Mouse (Mus musculus) embryonic facial prominence, embryonic 11.5 days (tissue): ENCODE measurements at regions not wholly inside any gene's neighbourhood (a gene's known extent, or its start where the extent isn't known, plus 50 kb on each side); places are given as distances from the start of the nearest gene placed in this dataset.
A peak's percentile ranks its signal among the peaks of the same experiment; 100 is the strongest.

Experiments used
- ATAC-seq: fragments of 200-750 bp; cut with Nextera tagmentation; replicated peaks from 2 replicates; pipeline ENCODE4 v1.8.0; 2017; ENCODE audit warnings: low read depth; ENCODE audit not compliant: insufficient number of reproducible peaks, low FRiP score, low TSS enrichment
- DNase-seq: peaks from one replicate; pipeline ENCODE4 v3.0.0-alpha.2; 2015; ENCODE audit warnings: low spot score
- H3K27ac ChIP-seq: fragments of 300-500 bp; sonication (generic); replicated peaks from 2 replicates; pipeline ENCODE4 v1.5.1; 2014; ENCODE audit warnings: mild to moderate bottlenecking, low read depth, low read length, control low read depth
- H3K27me3 ChIP-seq: fragments of 300-500 bp; sonication (generic); 2 replicates; pipeline ENCODE4 v1.6.1; 2014; ENCODE audit warnings: mild to moderate bottlenecking, low read length, moderate library complexity, mixed read lengths; ENCODE audit not compliant: control insufficient read depth, insufficient read depth
- H3K36me3 ChIP-seq: fragments of 300-500 bp; sonication (generic); replicated peaks from 2 replicates; pipeline ENCODE4 v1.6.1; 2014; ENCODE audit warnings: low read depth, mild to moderate bottlenecking, low read length, moderate library complexity, mixed read lengths; ENCODE audit not compliant: control insufficient read depth, insufficient read depth
- H3K4me1 ChIP-seq: fragments of 300-500 bp; sonication (generic); 2 replicates; pipeline ENCODE4 v1.6.1; 2014; ENCODE audit warnings: low read length, mixed read lengths; ENCODE audit not compliant: control insufficient read depth, insufficient read depth
- H3K4me2 ChIP-seq: fragments of 300-500 bp; sonication (generic); 2 replicates; pipeline ENCODE4 v1.6.1; 2014; ENCODE audit warnings: low read depth, mild to moderate bottlenecking, control low read depth, low read length, moderate library complexity
- H3K4me3 ChIP-seq: fragments of 300-500 bp; sonication (generic); 2 replicates; pipeline ENCODE4 v1.5.1; 2014; ENCODE audit warnings: low read depth, low read length, control low read depth
- H3K9ac ChIP-seq: fragments of 300-500 bp; sonication (generic); replicated peaks from 2 replicates; pipeline ENCODE4 v1.6.1; 2014; ENCODE audit warnings: mild to moderate bottlenecking, control low read depth, low read length
- H3K9me3 ChIP-seq: fragments of 300-500 bp; sonication (generic); replicated peaks from 2 replicates; pipeline ENCODE4 v1.6.1; 2016; ENCODE audit warnings: mild to moderate bottlenecking, low read length, inconsistent platforms, mixed read lengths; ENCODE audit not compliant: control insufficient read depth
- WGBS: fragments of 180-500 bp; shearing (Covaris S2); extraction: QIAGEN DNeasy Blood & Tissue Kit; methylation state at CpG from one replicate; pipeline ENCODE4 v1.1.7; 2014; 5-methylcytosine and 5-hydroxymethylcytosine counted together

DNA sequence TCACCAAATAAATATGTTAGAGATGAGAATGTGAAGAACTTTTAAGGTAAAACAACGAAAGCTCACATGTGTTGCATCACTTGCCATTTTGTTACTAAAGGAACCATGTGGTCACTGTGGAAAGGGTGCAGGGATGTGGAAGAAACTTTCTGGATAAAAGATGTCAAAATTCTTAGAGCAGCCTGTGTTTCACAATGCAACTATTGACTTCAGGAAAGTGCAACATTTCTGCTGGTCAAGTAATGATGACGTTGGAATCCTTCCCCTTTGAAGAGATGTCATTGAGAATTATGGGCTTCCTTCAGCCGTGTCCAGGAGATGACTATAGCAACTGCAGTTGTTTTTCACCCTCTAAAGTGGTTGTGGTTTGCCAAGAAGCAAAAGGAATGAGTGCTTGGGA, 477.7 kb upstream of the Tenm3 start:
- Histone ChIP-seq H3K4me2 (no peak overlapping the region), H3K9me3 (no peaks in the 10 kb centered on the region), H3K36me3 (no peaks in the 10 kb centered on the region), H3K4me1 (no peaks in the 10 kb centered on the region), H3K9ac (no peak overlapping the region), H3K4me3 (no peak overlapping the region), H3K27me3 (no peaks in the 10 kb centered on the region), H3K27ac (no peak overlapping the region)
- no peak for DNase-seq
- 71% methylated on average over 3 of the region's 3 CpGs for WGBS
- ATAC-seq, result no peak

- no peak overlapping the region for H3K4me2 ChIP-seq
- whole genome bisulfite sequencing, result 71% methylated on average over 10 of the region's 10 CpGs
- ATAC-seq, result no peak
Measured at GRCm38 (mm10) chr8:49313483-49314278, 469.9 kb upstream of the Tenm3 start.

DNA sequence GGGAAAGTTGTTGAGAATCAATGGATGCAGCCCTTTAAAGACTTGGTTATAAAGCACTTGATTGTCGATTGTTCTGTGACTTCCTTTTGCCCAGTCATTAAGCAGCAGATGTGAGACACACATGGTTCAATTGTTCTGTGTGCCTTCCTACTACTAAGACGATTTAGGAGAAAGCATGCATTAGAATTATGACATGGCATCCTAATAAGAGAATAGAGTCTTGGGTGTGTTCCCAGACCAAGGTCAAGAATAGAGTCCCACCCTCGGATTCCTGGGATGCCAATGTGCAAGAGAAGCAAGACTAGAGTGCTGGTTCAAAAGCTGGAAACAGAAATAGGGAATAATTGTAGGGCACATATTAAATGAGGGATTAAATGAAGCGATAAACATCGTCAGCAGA, 469.1 kb upstream of the Tenm3 start:
- Histone ChIP-seq H3K27me3 (no peaks in the 10 kb centered on the region), H3K27ac (no peak overlapping the region), H3K9ac (no peak overlapping the region), H3K36me3 (no peaks in the 10 kb centered on the region), H3K4me1 (no peaks in the 10 kb centered on the region), H3K4me2 (no peak overlapping the region), H3K9me3 (no peaks in the 10 kb centered on the region), H3K4me3 (no peak overlapping the region)
- ATAC-seq (no peak), DNase-seq (no peak)
- WGBS, result 66% methylated on average over 5 of the region's 5 CpGs

More at GRCm38 (mm10) chr8:49313483-49314278, 469.9 kb upstream of the Tenm3 start:
- Histone ChIP-seq H3K4me3 (no peak overlapping the region), H3K9ac (no peak overlapping the region), H3K27ac (no peak overlapping the region), H3K27me3 (no peaks in the 10 kb centered on the region), H3K9me3 (no peaks in the 10 kb centered on the region), H3K36me3 (no peaks in the 10 kb centered on the region), H3K4me1 (no peaks in the 10 kb centered on the region)
- peak; percentile 13 for DNase-seq

- no peak for ATAC-seq
- Histone ChIP-seq H3K9me3 (no peaks in the 10 kb centered on the region), H3K9ac (no peak overlapping the region), H3K4me2 (no peak overlapping the region), H3K27ac (no peak overlapping the region), H3K4me3 (no peak overlapping the region), H3K36me3 (no peaks in the 10 kb centered on the region), H3K4me1 (no peaks in the 10 kb centered on the region), H3K27me3 (no peaks in the 10 kb centered on the region)
- WGBS, result 40% methylated on average over 4 of the region's 4 CpGs
- no peak for DNase-seq
Measured at GRCm38 (mm10) chr8:49282401-49282800, 438.6 kb upstream of the Tenm3 start.

GRCm38 (mm10) chr8:49281254-49281653, 437.5 kb upstream of the Tenm3 start:
- no peaks in the 10 kb centered on the region for H3K4me1 ChIP-seq
- no peaks in the 10 kb centered on the region for H3K27me3 ChIP-seq
- H3K4me2 ChIP-seq, result no peak overlapping the region
- H3K9ac ChIP-seq, result no peak overlapping the region
- no peaks in the 10 kb centered on the region for H3K9me3 ChIP-seq
- H3K36me3 ChIP-seq, result no peaks in the 10 kb centered on the region
- DNase-seq (no peak), ATAC-seq (no peak)
- 65% methylated on average over 5 of the region's 5 CpGs for WGBS
- H3K4me3 ChIP-seq, result no peak overlapping the region
- no peak overlapping the region for H3K27ac ChIP-seq

- H3K9me3 ChIP-seq, result no peaks in the 10 kb centered on the region
- no peak overlapping the region for H3K9ac ChIP-seq
- no peaks in the 10 kb centered on the region for H3K27me3 ChIP-seq
- no peaks in the 10 kb centered on the region for H3K4me1 ChIP-seq
- ATAC-seq (no peak), DNase-seq (no peak)
- 90% methylated on average over 4 of the region's 4 CpGs for WGBS
- H3K4me3 ChIP-seq, result no peak overlapping the region
- no peaks in the 10 kb centered on the region for H3K36me3 ChIP-seq
- no peak overlapping the region for H3K4me2 ChIP-seq
- no peak overlapping the region for H3K27ac ChIP-seq
Measured at GRCm38 (mm10) chr8:49274031-49274430, 430.3 kb upstream of the Tenm3 start.

DNA sequence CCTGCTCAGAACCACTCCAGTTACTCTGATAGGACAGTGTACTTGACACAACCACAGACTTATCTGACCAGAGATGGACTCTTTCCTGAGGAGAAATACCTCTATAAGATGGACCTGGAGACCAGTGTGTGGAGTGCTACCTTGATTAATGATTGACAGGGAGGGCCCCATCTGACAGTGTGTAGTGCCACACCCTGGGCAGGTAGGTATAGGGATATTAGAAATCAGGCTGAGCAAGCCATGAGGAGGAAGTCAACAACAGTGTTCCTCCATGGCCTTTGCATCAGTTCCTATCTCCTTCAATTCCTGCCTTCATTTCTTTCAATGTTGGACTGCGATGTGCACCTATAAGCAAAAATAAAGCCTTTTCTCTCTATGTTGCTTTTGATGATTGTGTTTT, 429.4 kb upstream of the Tenm3 start:
- Histone ChIP-seq H3K4me3 (no peak overlapping the region), H3K4me2 (no peak overlapping the region), H3K4me1 (no peaks in the 10 kb centered on the region), H3K27me3 (no peaks in the 10 kb centered on the region), H3K27ac (no peak overlapping the region), H3K36me3 (no peaks in the 10 kb centered on the region), H3K9ac (no peak overlapping the region), H3K9me3 (no peaks in the 10 kb centered on the region)
- ATAC-seq (no peak), DNase-seq (no peak)
- 97% methylated on average over 1 of the region's 1 CpGs for WGBS

DNA sequence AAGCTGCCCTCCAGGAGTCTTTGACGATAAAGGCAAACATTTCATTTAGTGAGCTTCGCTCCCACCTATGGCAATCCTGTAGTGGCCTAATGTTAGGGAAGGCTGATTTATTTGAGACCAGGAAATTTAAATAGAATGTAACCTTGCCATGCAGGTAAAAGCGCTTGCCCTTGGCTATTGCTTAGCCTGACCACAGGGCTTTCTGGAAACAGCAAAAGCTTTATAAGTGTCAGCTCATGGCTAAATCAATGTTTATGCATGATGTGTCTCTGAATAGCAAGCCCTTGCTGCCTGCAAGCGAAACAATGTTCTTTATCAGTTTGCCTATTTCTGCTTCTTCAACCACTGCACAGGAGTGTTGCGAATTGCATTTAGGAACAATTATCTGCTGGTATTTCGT, 419.7 kb upstream of the Tenm3 start:
- H3K36me3 ChIP-seq, result no peaks in the 10 kb centered on the region
- ATAC-seq, result no peak

More for the DNA sequence above, 419.7 kb upstream of the Tenm3 start:
- 61% methylated on average over 6 of the region's 6 CpGs for WGBS
- Histone ChIP-seq H3K9ac (no peak overlapping the region), H3K4me1 (no peaks in the 10 kb centered on the region), H3K4me3 (no peak overlapping the region), H3K9me3 (no peaks in the 10 kb centered on the region), H3K27me3 (no peaks in the 10 kb centered on the region), H3K4me2 (no peak overlapping the region), H3K27ac (no peak overlapping the region)
- DNase-seq, result no peak
